Mouse (Mus musculus) embryonic fibroblast, embryonic 13.5 days (primary cell): ENCODE measurements around the gene Plxnc1.

Experiments used
- CTCF ChIP-seq: IDR thresholded peaks from 2 replicates; pipeline ENCODE4 v1.5.1; 2011; ENCODE audit warnings: mild to moderate bottlenecking, control low read depth, low read length, moderate library complexity, borderline replicate concordance; ENCODE audit not compliant: insufficient read depth
- POLR2A ChIP-seq: IDR thresholded peaks from 2 replicates; pipeline ENCODE4 v1.6.1; 2011; ENCODE audit warnings: low read depth, mild to moderate bottlenecking, control low read depth, low read length, moderate library complexity

DNA sequence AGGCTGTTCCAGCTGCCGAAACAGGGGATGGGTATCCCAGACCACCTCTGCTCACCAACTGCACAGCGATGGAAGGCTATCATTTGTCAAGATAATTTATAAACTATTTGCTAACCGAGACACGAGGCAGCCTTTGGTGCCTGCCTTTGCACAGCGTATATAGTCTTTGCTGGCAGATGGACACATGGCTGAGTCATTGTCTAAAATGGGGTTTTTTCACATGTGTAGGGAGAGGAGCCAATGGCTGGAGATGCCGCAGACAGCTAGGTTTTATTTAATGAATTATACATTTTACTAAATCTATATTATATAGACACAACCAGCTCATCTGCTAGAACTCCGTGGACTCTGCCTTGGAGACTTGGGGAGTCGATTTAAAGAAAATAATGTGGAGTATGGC, 37.9 kb upstream of the Plxnc1 start:
- TF ChIP-seq CTCF (no peak), POLR2A (no peak)
